Mouse (Mus musculus) intestine, embryonic 14.5 days (tissue): Measurements from ENCODE around the gene Ankrd50. TPM values are rescaled to one million over a fixed set of nuclear protein-coding genes. Genes with fewer than 3 reads are reported as not detected.

ENCODE experiments used
- ATAC-seq: fragments of 200-750 bp; cut with Nextera tagmentation; replicated peaks from 2 replicates; pipeline ENCODE4 v1.8.0; 2017; ENCODE audit warnings: low read depth, moderate number of reproducible peaks, moderate TSS enrichment, moderate library complexity; ENCODE audit not compliant: low FRiP score, low TSS enrichment
- DNase-seq: peaks from one replicate; pipeline ENCODE4 v3.0.0-alpha.2; 2018; ENCODE audit warnings: low spot score
- H3K27ac ChIP-seq: fragments of 300-500 bp; sonication (generic); 2 replicates; pipeline ENCODE4 v1.5.1; 2014; ENCODE audit warnings: low read depth, mild to moderate bottlenecking, control low read depth
- H3K27me3 ChIP-seq: fragments of 300-500 bp; sonication (generic); replicated peaks from 2 replicates; pipeline ENCODE4 v1.6.1; 2014; ENCODE audit warnings: low read length, control low read depth; ENCODE audit not compliant: control insufficient read depth, insufficient read depth
- H3K36me3 ChIP-seq: fragments of 300-500 bp; sonication (generic); 2 replicates; pipeline ENCODE4 v1.6.1; 2014; ENCODE audit warnings: low read length, control low read depth; ENCODE audit not compliant: control insufficient read depth, insufficient read depth
- H3K4me1 ChIP-seq: fragments of 300-500 bp; sonication (generic); replicated peaks from 2 replicates; pipeline ENCODE4 v1.6.1; 2014; ENCODE audit warnings: low read length, control low read depth, mixed read lengths; ENCODE audit not compliant: control insufficient read depth, insufficient read depth
- H3K4me2 ChIP-seq: fragments of 300-500 bp; sonication (generic); 2 replicates; pipeline ENCODE4 v1.6.1; 2014; ENCODE audit warnings: low read length
- H3K4me3 ChIP-seq: fragments of 300-500 bp; sonication (generic); 2 replicates; pipeline ENCODE4 v1.5.1; 2014; ENCODE audit warnings: low read depth, low read length, control low read depth, mixed read lengths
- H3K9ac ChIP-seq: fragments of 300-500 bp; sonication (generic); 2 replicates; pipeline ENCODE4 v1.6.1; 2014; ENCODE audit warnings: mild to moderate bottlenecking, low read length
- H3K9me3 ChIP-seq: fragments of 300-500 bp; sonication (generic); 2 replicates; pipeline ENCODE4 v1.6.1; 2016; ENCODE audit warnings: low read length, control low read depth; ENCODE audit not compliant: control insufficient read depth
- WGBS: fragments of 180-500 bp; shearing (Covaris S2); extraction: QIAGEN DNeasy Blood & Tissue Kit; methylation state at CpG from one replicate; pipeline ENCODE4 v1.1.7; 2014; 5-methylcytosine and 5-hydroxymethylcytosine counted together
- polyA plus RNA-seq: library from polyadenylated mRNA; unstranded; fragments of >200 nt; fragmentation: Nextera tagmentation; extraction: Ambion mirVana; gene quantifications from 2 replicates; pipeline ENCODE4 v1.2.1, GENCODE M21; 2014

The Ankrd50 gene
- polyA plus RNA-seq, 1 experiment from 2014 or later, result 23.6 TPM

- Histone ChIP-seq H3K27ac (no peak overlapping the region), H3K27me3 (no peaks in the 10 kb centered on the region), H3K9ac (no peak overlapping the region), H3K4me1 (peaks cover 19% of the 10 kb centered on the region; the same call in 1 of the 2 replicates), H3K4me2 (no peak overlapping the region), H3K9me3 (no peaks in the 10 kb centered on the region), H3K4me3 (no peak overlapping the region), H3K36me3 (peaks cover 39% of the 10 kb centered on the region)
- ATAC-seq (no peak), DNase-seq (no peak)
- 57% methylated on average over 6 of the region's 6 CpGs for WGBS
Measured at GRCm38 (mm10) chr3:38475587-38475986, 9.1 kb downstream of the Ankrd50 start.

- no peak for ATAC-seq
- 94% methylated on average over 4 of the region's 4 CpGs for WGBS
Measured at GRCm38 (mm10) chr3:38473138-38473537, 11.5 kb downstream of the Ankrd50 start.

GRCm38 (mm10) chr3:38471516-38471915, 13.1 kb downstream of the Ankrd50 start:
- Histone ChIP-seq H3K9me3 (no peaks in the 10 kb centered on the region), H3K4me1 (peaks cover 8% of the 10 kb centered on the region; the same call in 1 of the 2 replicates), H3K36me3 (peaks cover 26% of the 10 kb centered on the region), H3K9ac (no peak overlapping the region), H3K4me3 (no peak overlapping the region), H3K27me3 (no peaks in the 10 kb centered on the region), H3K27ac (no peak overlapping the region), H3K4me2 (no peak overlapping the region)
- no peak for ATAC-seq
- no peak for DNase-seq

More at GRCm38 (mm10) chr3:38473138-38473537, 11.5 kb downstream of the Ankrd50 start:
- H3K4me3 ChIP-seq, result no peak overlapping the region
- H3K4me1 ChIP-seq, result peaks cover 8% of the 10 kb centered on the region; the same call in 1 of the 2 replicates
- no peaks in the 10 kb centered on the region for H3K9me3 ChIP-seq
- H3K4me2 ChIP-seq, result no peak overlapping the region
- no peak for DNase-seq
- H3K36me3 ChIP-seq, result peaks cover 24% of the 10 kb centered on the region
- no peak overlapping the region for H3K9ac ChIP-seq
- H3K27ac ChIP-seq, result no peak overlapping the region
- no peaks in the 10 kb centered on the region for H3K27me3 ChIP-seq

GRCm38 (mm10) chr3:38468131-38468530, 16.5 kb downstream of the Ankrd50 start:
- WGBS, result 77% methylated on average over 8 of the region's 8 CpGs
- no peak overlapping the region for H3K4me2 ChIP-seq
- peaks cover 20% of the 10 kb centered on the region for H3K36me3 ChIP-seq
- no peaks in the 10 kb centered on the region for H3K9me3 ChIP-seq
- ATAC-seq, result no peak
- H3K27me3 ChIP-seq, result no peaks in the 10 kb centered on the region
- no peak overlapping the region for H3K9ac ChIP-seq
- H3K4me1 ChIP-seq, result peaks cover 8% of the 10 kb centered on the region; the same call in 1 of the 2 replicates
- no peak overlapping the region for H3K27ac ChIP-seq
- H3K4me3 ChIP-seq, result no peak overlapping the region
- no peak for DNase-seq

- Histone ChIP-seq H3K9ac (no peak overlapping the region), H3K27me3 (no peaks in the 10 kb centered on the region), H3K4me1 (peaks cover 5% of the 10 kb centered on the region; the same call in 1 of the 2 replicates), H3K4me3 (no peak overlapping the region), H3K4me2 (no peak overlapping the region), H3K36me3 (peaks cover 25% of the 10 kb centered on the region), H3K9me3 (no peaks in the 10 kb centered on the region), H3K27ac (no peak overlapping the region)
- no peak for ATAC-seq
- WGBS, result 88% methylated on average over 8 of the region's 8 CpGs
- DNase-seq, result no peak
Measured at GRCm38 (mm10) chr3:38466880-38467405, 17.7 kb downstream of the Ankrd50 start.

- H3K27me3 ChIP-seq, result no peaks in the 10 kb centered on the region
- H3K9me3 ChIP-seq, result no peaks in the 10 kb centered on the region
- no peak overlapping the region for H3K4me2 ChIP-seq
- 91% methylated on average over 5 of the region's 5 CpGs for WGBS
- H3K9ac ChIP-seq, result no peak overlapping the region
- DNase-seq (no peak), ATAC-seq (no peak)
- no peaks in the 10 kb centered on the region for H3K4me1 ChIP-seq
- peaks cover 29% of the 10 kb centered on the region for H3K36me3 ChIP-seq
- no peak overlapping the region for H3K4me3 ChIP-seq
- no peak overlapping the region for H3K27ac ChIP-seq
Measured at GRCm38 (mm10) chr3:38466139-38466538, 18.5 kb downstream of the Ankrd50 start.

- no peaks in the 10 kb centered on the region for H3K27me3 ChIP-seq
- H3K4me3 ChIP-seq, result no peak overlapping the region
- no peak overlapping the region for H3K4me2 ChIP-seq
- H3K4me1 ChIP-seq, result no peaks in the 10 kb centered on the region
- H3K36me3 ChIP-seq, result peaks cover 38% of the 10 kb centered on the region
- H3K9ac ChIP-seq, result no peak overlapping the region
- ATAC-seq (no peak), DNase-seq (no peak)
- no peaks in the 10 kb centered on the region for H3K9me3 ChIP-seq
- no peak overlapping the region for H3K27ac ChIP-seq
- 91% methylated on average over 2 of the region's 2 CpGs for WGBS
Measured at GRCm38 (mm10) chr3:38463149-38463548, 21.5 kb downstream of the Ankrd50 start.

- H3K4me2 ChIP-seq, result no peak overlapping the region
- H3K9ac ChIP-seq, result no peak overlapping the region
- peaks cover 43% of the 10 kb centered on the region for H3K36me3 ChIP-seq
- DNase-seq (no peak), ATAC-seq (no peak)
- no peaks in the 10 kb centered on the region for H3K4me1 ChIP-seq
- H3K27me3 ChIP-seq, result no peaks in the 10 kb centered on the region
- no peak overlapping the region for H3K4me3 ChIP-seq
- no peaks in the 10 kb centered on the region for H3K9me3 ChIP-seq
- 84% methylated on average over 2 of the region's 2 CpGs for WGBS
- H3K27ac ChIP-seq, result no peak overlapping the region
Measured at GRCm38 (mm10) chr3:38461742-38462141, 22.9 kb downstream of the Ankrd50 start.

GRCm38 (mm10) chr3:38460250-38460624, 24.4 kb downstream of the Ankrd50 start:
- H3K9ac ChIP-seq, result no peak overlapping the region
- no peak for ATAC-seq

More at GRCm38 (mm10) chr3:38460250-38460624, 24.4 kb downstream of the Ankrd50 start:
- H3K36me3 ChIP-seq, result peaks cover 58% of the 10 kb centered on the region
- no peaks in the 10 kb centered on the region for H3K27me3 ChIP-seq
- no peak overlapping the region for H3K27ac ChIP-seq
- DNase-seq, result no peak
- no peaks in the 10 kb centered on the region for H3K4me1 ChIP-seq
- H3K4me3 ChIP-seq, result no peak overlapping the region
- 86% methylated on average over 4 of the region's 4 CpGs for WGBS
- H3K4me2 ChIP-seq, result no peak overlapping the region
- H3K9me3 ChIP-seq, result no peaks in the 10 kb centered on the region
